ENCODE assay signal across 7 mouse cellular contexts in genomic region chr7:16452587-16453073, GRCm38 (mm10). TPM values are rescaled to one million over a fixed set of nuclear protein-coding genes. Genes with fewer than 3 reads are reported as not detected.
DNase-seq lines count a peak whose midpoint lies in the region; ATAC-seq lines count a peak whose summit lies in the region.

TSS of gene Tmem160 (plus strand) at chr7:16452779.

- DNase-seq in adrenal gland, adult 18-20 months (ENCODE audit: low spot score in 2 of 2): peak; percentile 75
- DNase-seq in embryo, embryonic 10.5 days (ENCODE audit: low spot score): peak; percentile 93
- DNase-seq in gastrocnemius, postnatal 14 days: peak; percentile 89
- peak; percentile 92 to 94 for DNase-seq in left cerebral cortex, postnatal 10 days (ENCODE audit: extremely low spot score in 1 of 2, low spot score in 2 of 2)
- peak; percentile 84 for DNase-seq in right cerebral cortex, postnatal 4 days

- ATAC-seq in inflammation-experienced regulatory T-cells, adult 6 months: peak; percentile 99
- ATAC-seq in megakaryocyte-erythroid progenitor cell, adult 5-6 weeks (replicated peaks; ENCODE audit: low FRiP score, low TSS enrichment, poor library complexity, severe bottlenecking): peak; percentile 99

- intact Hi-C loops in gastrocnemius, postnatal 14 days (cut with DNase I; ENCODE audit: low total_unique reads): no loop called here
- intact Hi-C loops in left cerebral cortex, postnatal 10 days (cut with DNase I): no loop called here

RNA-seq across cellular contexts. Expression of gene Tmem160, which starts in this region (rescaled TPM):
- total RNA-seq in adrenal gland, adult 18-20 months (2021): 10 to 100 TPM; 60.1 to 61.7 TPM
- 10 to 100 TPM; 23.2 to 28.7 TPM for total RNA-seq in gastrocnemius, postnatal 14 days (2021)
- 1 to 10 TPM; 5.3 to 7.7 (median 7.6) TPM for polyA plus RNA-seq in inflammation-experienced regulatory T-cells, adult 6 months (2017; shearing (Covaris generic))
- 10 to 100 TPM; 96.3 to 98.3 TPM for total RNA-seq in left cerebral cortex, postnatal 10 days (2021)
- total RNA-seq in megakaryocyte-erythroid progenitor cell, adult 5-6 weeks (2014; fragmentation: Nextera tagmentation): 34.3 and 39.2 TPM in 2 replicates
- 16.3 and 16.9 TPM in 2 replicates for total RNA-seq in megakaryocyte-erythroid progenitor cell, adult 5-6 weeks (2017)

Comparison
In these comparisons a context has a peak if more than half of its experiments do, and no peak if none do; other contexts are left out.
1. Peak in every context shown above with its lines: DNase-seq and ATAC-seq.